Mouse (Mus musculus): Measurements from ENCODE around the gene Tubb5. TPM values are rescaled to one million over a fixed set of nuclear protein-coding genes. Genes with fewer than 3 reads are reported as not detected.
"Not testable (repeated sequence)": the region's sequence is repeated elsewhere in the genome, so short reads cannot be mapped to it uniquely, and the experiment has no call there.

The Tubb5 gene
- polyA plus RNA-seq, 1 experiment from 2014 or later, result 567 TPM

DNA sequence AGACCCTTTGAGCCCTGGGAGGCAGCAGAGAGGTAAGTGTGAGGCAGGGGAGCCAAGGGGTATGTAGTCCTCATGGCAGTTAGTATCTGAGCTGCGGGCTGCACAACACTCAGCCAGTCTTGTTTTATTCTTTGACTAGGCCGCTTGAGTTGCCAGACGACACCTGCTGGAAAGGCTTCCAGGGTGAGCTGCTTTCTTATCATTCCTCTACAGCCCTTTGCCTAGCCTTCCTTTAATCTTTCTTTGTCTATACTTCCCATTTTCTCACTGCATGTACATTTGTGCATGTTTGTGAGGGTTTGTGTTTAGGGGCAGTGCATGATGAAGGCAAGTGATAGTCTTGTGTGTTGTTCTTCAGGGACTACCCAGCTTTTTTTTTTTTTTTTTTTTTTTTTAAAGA is 12.9 kb upstream of the Tubb5 start:
- no peaks in the 10 kb centered on the region for H3K4me1 ChIP-seq (replicated peaks)

DNA sequence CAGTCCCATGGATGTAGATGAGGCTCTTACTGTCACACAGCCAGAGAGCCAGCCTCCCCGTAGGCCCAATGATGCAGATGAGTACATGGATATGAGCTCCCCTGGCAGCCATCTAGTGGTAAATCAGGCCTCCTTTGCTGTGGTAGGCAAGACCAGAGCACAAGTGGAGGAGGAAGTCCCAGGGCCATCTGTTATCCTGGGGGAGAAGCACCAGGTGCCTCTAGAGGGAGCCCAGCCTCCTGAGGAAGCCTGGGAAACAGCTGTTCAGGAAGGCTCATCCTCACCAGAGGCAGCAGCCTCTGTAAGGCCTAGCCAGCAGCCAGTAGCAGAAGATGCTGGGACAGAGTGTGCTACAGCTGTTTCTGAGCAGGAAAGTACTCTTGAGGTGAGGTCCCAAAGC is 10.0 kb upstream of the Tubb5 start:
- peak; percentile 56; the same call in 1 of the 2 replicates for ATAC-seq (replicated peaks; ENCODE audit: insufficient number of reproducible peaks, insufficient read depth, low FRiP score, low read depth)
- Histone ChIP-seq H3K4me3 (no peak overlapping the region), H3K36me3 (peaks cover 79% of the 10 kb centered on the region), H3K9ac (no peak overlapping the region), H3K27ac (no peak overlapping the region), H3K27me3 (no peaks in the 10 kb centered on the region), H3K4me1 (replicated peaks) (no peaks in the 10 kb centered on the region), H3K9me3 (replicated peaks) (no peaks in the 10 kb centered on the region), H3K4me2 (no peak overlapping the region)
- WGBS, result 58% methylated on average over 1 of the region's 1 CpGs

More for the DNA sequence above, 12.9 kb upstream of the Tubb5 start:
- Histone ChIP-seq H3K4me3 (no peak overlapping the region), H3K27me3 (no peaks in the 10 kb centered on the region), H3K9me3 (replicated peaks) (no peaks in the 10 kb centered on the region), H3K27ac (no peak overlapping the region), H3K36me3 (peaks cover 78% of the 10 kb centered on the region), H3K4me2 (no peak overlapping the region), H3K9ac (no peak overlapping the region)
- no peak for ATAC-seq (replicated peaks; ENCODE audit: insufficient number of reproducible peaks, insufficient read depth, low FRiP score, low read depth)
- 78% methylated on average over 3 of the region's 3 CpGs for WGBS

- H3K9me3 ChIP-seq (replicated peaks), result no peaks in the 10 kb centered on the region
- 86% methylated on average over 3 of the region's 3 CpGs for WGBS
Measured at GRCm38 (mm10) chr17:35843514-35843913, 5.4 kb upstream of the Tubb5 start.

DNA sequence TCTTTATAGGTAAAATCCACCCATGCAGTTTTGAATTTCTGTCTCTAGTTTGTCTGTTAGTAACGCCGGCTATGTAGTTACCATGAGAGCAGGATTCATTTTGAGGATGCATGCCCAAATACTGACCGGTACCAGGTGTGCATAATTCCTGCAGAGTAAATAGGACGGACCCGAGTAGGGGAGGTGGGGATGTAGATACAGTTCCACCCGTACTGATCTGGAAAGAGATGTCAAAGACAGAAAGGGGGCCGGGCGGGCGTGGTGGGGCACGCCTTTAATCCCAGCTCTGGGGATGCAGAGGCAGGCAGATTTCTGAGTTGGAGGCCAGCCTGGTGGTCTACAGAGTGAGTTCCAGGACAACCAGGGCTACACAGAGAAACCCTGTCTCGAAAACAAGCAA is 3.9 kb upstream of the Tubb5 start:
- peak overlapping the region; percentile 66 for H3K4me2 ChIP-seq
- H3K4me3 ChIP-seq, result peak overlapping the region; percentile 62
- H3K36me3 ChIP-seq, result peaks cover 22% of the 10 kb centered on the region
- peak overlapping the region; percentile 79 for H3K27ac ChIP-seq
- 18% methylated on average over 11 of the region's 11 CpGs for WGBS
- ATAC-seq (replicated peaks; ENCODE audit: insufficient number of reproducible peaks, insufficient read depth, low FRiP score, low read depth), result no peak
- no peaks in the 10 kb centered on the region for H3K27me3 ChIP-seq
- peaks cover 19% of the 10 kb centered on the region for H3K4me1 ChIP-seq (replicated peaks)
- H3K9ac ChIP-seq, result peak overlapping the region; percentile 61
- H3K9me3 ChIP-seq (replicated peaks), result no peaks in the 10 kb centered on the region

More at GRCm38 (mm10) chr17:35843514-35843913, 5.4 kb upstream of the Tubb5 start:
- H3K4me1 ChIP-seq (replicated peaks), result peaks cover 18% of the 10 kb centered on the region
- no peaks in the 10 kb centered on the region for H3K27me3 ChIP-seq
- no peak overlapping the region for H3K27ac ChIP-seq
- H3K9ac ChIP-seq, result no peak overlapping the region
- ATAC-seq (replicated peaks; ENCODE audit: insufficient number of reproducible peaks, insufficient read depth, low FRiP score, low read depth), result no peak
- H3K36me3 ChIP-seq, result peaks cover 37% of the 10 kb centered on the region
- H3K4me3 ChIP-seq, result no peak overlapping the region
- H3K4me2 ChIP-seq, result 0 out of 2 replicates have a peak overlapping the region, but pooled peaks have one; percentile 66

DNA sequence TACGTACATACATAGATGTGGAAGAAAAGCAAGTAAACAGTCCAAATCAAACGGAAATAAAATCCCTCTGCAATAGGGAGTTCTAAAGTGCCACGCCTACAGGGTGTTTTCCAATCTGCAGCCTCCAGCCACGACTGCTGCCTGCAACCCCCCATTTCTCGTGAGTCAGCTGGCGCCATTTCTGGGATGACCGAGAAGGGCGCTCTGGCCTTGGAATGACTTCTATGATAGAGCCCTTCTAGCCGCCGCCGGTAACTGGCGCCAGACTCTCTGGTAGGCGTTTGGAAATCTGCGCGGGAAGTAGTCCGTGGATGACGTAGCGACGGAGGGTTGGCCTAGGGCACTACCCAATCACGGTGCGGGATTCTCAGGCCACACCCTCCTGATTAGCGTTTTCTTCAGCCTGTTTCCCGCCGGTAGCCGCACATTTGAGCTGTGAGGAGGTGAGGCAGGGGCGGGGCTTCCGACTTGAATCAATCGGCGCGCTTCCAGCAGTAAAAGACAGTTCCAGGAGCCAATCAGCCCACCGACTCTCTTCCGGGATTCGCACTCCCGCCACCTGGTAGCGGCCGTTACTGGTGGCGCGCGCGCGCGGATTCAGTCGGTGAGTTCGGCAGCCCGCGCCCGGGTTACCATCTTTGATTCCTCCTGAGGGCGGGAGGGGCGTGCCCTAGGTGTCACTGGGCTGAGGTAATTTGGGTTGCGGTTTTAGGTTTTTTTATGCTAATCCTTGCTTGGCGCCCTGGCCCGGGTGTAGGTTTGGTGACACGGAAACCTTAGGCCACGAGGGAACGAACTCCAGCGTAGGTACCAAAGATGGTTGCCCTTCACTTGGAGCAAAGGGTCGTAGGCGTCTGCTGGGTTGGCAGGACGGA is 3.2 kb upstream of the Tubb5 start, which contains the start of gene Mdc1:
Gene Mdc1, plus strand, starts transcription at position 440 of the 875 bp plus-strand sequence.
- H3K27me3 ChIP-seq, result no peaks in the 10 kb centered on the region
- ATAC-seq (replicated peaks; ENCODE audit: insufficient number of reproducible peaks, insufficient read depth, low FRiP score, low read depth), result peak; percentile 93
- H3K36me3 ChIP-seq, result peaks cover 17% of the 10 kb centered on the region
- under 1% methylated on average over 59 of the region's 59 CpGs for WGBS
- H3K9me3 ChIP-seq (replicated peaks), result no peaks in the 10 kb centered on the region
- H3K4me1 ChIP-seq (replicated peaks), result peaks cover 19% of the 10 kb centered on the region
- peak within 1 kb of the TSS; percentile 79 for H3K27ac ChIP-seq
- H3K4me2 ChIP-seq, result peak within 1 kb of the TSS; percentile 66
- peak within 1 kb of the TSS; percentile 62 for H3K4me3 ChIP-seq
- H3K9ac ChIP-seq, result peak within 1 kb of the TSS; percentile 61

DNA sequence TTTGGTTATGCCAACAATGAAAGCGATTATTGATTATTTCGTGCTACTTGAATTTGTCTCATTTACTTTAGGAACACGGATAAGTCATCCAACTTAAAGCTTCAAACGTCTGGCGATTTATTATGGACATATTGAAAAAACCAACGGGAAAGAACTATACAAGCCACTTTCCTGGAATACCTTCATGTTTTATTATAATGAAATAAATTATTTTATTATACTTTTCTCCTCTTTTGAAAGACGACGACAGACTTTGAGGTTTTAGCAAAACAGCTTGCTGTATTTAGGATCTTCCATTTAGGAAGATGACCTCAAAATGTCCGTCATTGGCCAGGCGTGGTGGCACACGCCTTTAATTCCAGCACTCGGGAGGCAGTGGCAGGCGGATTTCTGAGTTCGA is 2.5 kb upstream of the Tubb5 start:
- Histone ChIP-seq H3K27ac (peak overlapping the region; percentile 76), H3K36me3 (peaks cover 16% of the 10 kb centered on the region), H3K27me3 (no peaks in the 10 kb centered on the region), H3K4me3 (peak overlapping the region; percentile 62), H3K9ac (peak overlapping the region; percentile 32; the same call in 1 of the 2 replicates), H3K9me3 (replicated peaks) (no peaks in the 10 kb centered on the region), H3K4me2 (peak overlapping the region; percentile 56), H3K4me1 (replicated peaks) (peaks cover 25% of the 10 kb centered on the region)
- 53% methylated on average over 14 of the region's 14 CpGs for WGBS
- ATAC-seq (replicated peaks; ENCODE audit: insufficient number of reproducible peaks, insufficient read depth, low FRiP score, low read depth), result no peak

- Histone ChIP-seq H3K4me2 (peak overlapping the region; percentile 77), H3K4me1 (replicated peaks) (peaks cover 39% of the 10 kb centered on the region), H3K4me3 (peak overlapping the region; percentile 68), H3K27ac (peak overlapping the region; percentile 91), H3K9ac (peak overlapping the region; percentile 46; the same call in 1 of the 2 replicates), H3K36me3 (peaks cover 21% of the 10 kb centered on the region)
- not testable (repeated sequence) for ATAC-seq (replicated peaks; ENCODE audit: insufficient number of reproducible peaks, insufficient read depth, low FRiP score, low read depth); H3K9me3 ChIP-seq (replicated peaks); H3K27me3 ChIP-seq
- WGBS, result 45% methylated on average over 3 of the region's 3 CpGs
Measured at GRCm38 (mm10) chr17:35839002-35839401, 896 bp upstream of the Tubb5 start.

GRCm38 (mm10) chr17:35838570-35838969 is 464 bp upstream of the Tubb5 start:
- Histone ChIP-seq H3K27me3 (no peaks in the 10 kb centered on the region), H3K9ac (peak overlapping the region; percentile 46), H3K36me3 (peaks cover 26% of the 10 kb centered on the region), H3K4me1 (replicated peaks) (peaks cover 43% of the 10 kb centered on the region), H3K4me2 (peak overlapping the region; percentile 77), H3K9me3 (replicated peaks) (no peaks in the 10 kb centered on the region), H3K4me3 (peak overlapping the region; percentile 68), H3K27ac (peak overlapping the region; percentile 91)
- 2% methylated on average over 5 of the region's 5 CpGs for WGBS
- no peak for ATAC-seq (replicated peaks; ENCODE audit: insufficient number of reproducible peaks, insufficient read depth, low FRiP score, low read depth)

GRCm38 (mm10) chr17:35837487-35837886 is 619 bp downstream of the Tubb5 start:
- 0 out of 2 replicates have a peak, but pooled peaks have one; percentile 10 for ATAC-seq (replicated peaks; ENCODE audit: insufficient number of reproducible peaks, insufficient read depth, low FRiP score, low read depth)

GRCm38 (mm10) chr17:35836991-35837422 is 1.1 kb downstream of the Tubb5 start:
- Histone ChIP-seq H3K27me3 (no peaks in the 10 kb centered on the region), H3K36me3 (peaks cover 41% of the 10 kb centered on the region), H3K4me2 (peak overlapping the region; percentile 77), H3K4me3 (peak overlapping the region; percentile 68), H3K27ac (peak overlapping the region; percentile 96), H3K9ac (peak overlapping the region; percentile 85), H3K4me1 (replicated peaks) (peaks cover 42% of the 10 kb centered on the region), H3K9me3 (replicated peaks) (no peaks in the 10 kb centered on the region)
- WGBS, result under 1% methylated on average over 25 of the region's 25 CpGs
- ATAC-seq (replicated peaks; ENCODE audit: insufficient number of reproducible peaks, insufficient read depth, low FRiP score, low read depth), result peak; percentile 48

More at GRCm38 (mm10) chr17:35837487-35837886, 619 bp downstream of the Tubb5 start:
- Histone ChIP-seq H3K4me3 (peak overlapping the region; percentile 68), H3K4me1 (replicated peaks) (peaks cover 46% of the 10 kb centered on the region), H3K27me3 (no peaks in the 10 kb centered on the region), H3K27ac (peak overlapping the region; percentile 96), H3K9ac (peak overlapping the region; percentile 85), H3K4me2 (peak overlapping the region; percentile 77), H3K36me3 (peaks cover 36% of the 10 kb centered on the region), H3K9me3 (replicated peaks) (no peaks in the 10 kb centered on the region)
- WGBS, result under 1% methylated on average over 18 of the region's 18 CpGs

DNA sequence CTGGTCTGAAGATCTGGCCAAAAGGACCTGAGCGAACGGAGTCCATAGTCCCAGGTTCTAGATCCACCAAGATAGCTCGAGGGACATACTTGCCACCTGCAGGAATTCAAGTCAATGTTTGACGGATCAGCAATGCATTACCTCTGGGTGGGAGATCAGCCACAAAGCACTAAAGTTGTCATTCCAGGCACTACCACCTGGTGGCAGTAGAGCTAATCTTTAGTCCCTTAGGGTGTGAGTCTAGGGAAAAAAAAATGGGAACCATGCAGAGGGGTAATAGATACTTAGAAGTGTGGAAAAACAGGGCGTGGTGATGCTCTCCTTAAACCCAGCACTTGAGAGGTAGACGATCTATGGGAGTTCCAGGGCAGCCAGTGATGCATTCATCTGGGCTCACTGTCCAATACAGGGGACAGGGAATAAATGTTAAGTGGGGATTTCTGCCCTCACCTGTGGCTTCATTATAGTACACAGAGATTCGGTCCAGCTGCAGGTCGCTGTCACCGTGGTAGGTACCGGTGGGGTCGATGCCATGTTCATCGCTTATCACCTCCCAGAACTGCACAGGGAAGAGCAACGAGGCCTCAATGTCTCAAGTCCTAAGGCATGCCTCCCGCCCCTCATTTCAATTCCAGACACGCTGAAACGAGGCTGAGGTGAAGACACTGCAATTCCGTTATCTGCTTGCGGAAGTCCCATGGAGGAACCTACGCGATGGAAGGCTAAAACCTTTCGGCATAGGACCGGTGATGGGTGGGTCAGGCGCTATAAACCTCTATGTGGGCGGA is 1.7 kb downstream of the Tubb5 start:
- 6% methylated on average over 24 of the region's 24 CpGs for WGBS
- peak overlapping the region; percentile 96 for H3K27ac ChIP-seq

More for the DNA sequence above, 1.7 kb downstream of the Tubb5 start:
- peak overlapping the region; percentile 85 for H3K9ac ChIP-seq
- peaks cover 46% of the 10 kb centered on the region for H3K36me3 ChIP-seq
- peaks cover 40% of the 10 kb centered on the region for H3K4me1 ChIP-seq (replicated peaks)
- H3K9me3 ChIP-seq (replicated peaks), result no peaks in the 10 kb centered on the region
- ATAC-seq (replicated peaks; ENCODE audit: insufficient number of reproducible peaks, insufficient read depth, low FRiP score, low read depth), result no peak
- peak overlapping the region; percentile 77 for H3K4me2 ChIP-seq
- H3K4me3 ChIP-seq, result peak overlapping the region; percentile 68
- no peaks in the 10 kb centered on the region for H3K27me3 ChIP-seq

Measured in heart, embryonic 15.5 days (tissue).